Mouse (Mus musculus) retina, adult 2 months (tissue): Measurements from ENCODE around the gene Ufsp1.

Experiments
- DNase-seq: peaks from one replicate; pipeline ENCODE4 v3.0.0-alpha.2; 2012; ENCODE audit warnings: low read depth, low spot score

Ufsp1 gene

GRCm38 (mm10) chr5:137333512-137334174, 39.2 kb downstream of the Ufsp1 start, which contains the start of gene Slc12a9:
Gene Slc12a9 (minus strand): TSS chr5:137333597.
- DNase-seq = peak; percentile 76

- no peak for DNase-seq
Measured at GRCm38 (mm10) chr5:137334317-137334716, 39.9 kb downstream of the Ufsp1 start.

GRCm38 (mm10) chr5:137335066-137335465, 40.6 kb downstream of the Ufsp1 start:
- DNase-seq = no peak

DNA sequence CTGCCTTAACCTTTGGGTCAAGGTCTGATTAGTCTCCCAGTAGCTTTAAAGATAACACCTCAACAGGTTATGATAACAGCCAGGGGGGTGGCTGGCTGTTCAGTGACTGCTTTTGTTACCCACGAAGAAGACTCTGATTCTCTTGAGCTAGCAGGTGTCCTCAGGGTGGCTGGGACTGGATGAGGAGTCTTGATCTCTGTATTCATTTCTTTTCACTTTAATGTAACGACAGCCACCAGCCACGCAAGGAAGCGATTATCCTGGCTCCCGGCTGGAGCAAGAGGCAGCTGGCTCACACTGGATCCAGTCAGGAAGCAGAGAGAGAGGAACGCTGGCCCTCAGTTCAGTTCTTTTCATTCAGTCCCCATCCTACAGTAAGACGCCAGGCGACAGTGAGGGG, 42.8 kb downstream of the Ufsp1 start:
- DNase-seq = no peak

GRCm38 (mm10) chr5:137338256-137338655, 43.8 kb downstream of the Ufsp1 start:
- DNase-seq = peak; percentile 85

DNA sequence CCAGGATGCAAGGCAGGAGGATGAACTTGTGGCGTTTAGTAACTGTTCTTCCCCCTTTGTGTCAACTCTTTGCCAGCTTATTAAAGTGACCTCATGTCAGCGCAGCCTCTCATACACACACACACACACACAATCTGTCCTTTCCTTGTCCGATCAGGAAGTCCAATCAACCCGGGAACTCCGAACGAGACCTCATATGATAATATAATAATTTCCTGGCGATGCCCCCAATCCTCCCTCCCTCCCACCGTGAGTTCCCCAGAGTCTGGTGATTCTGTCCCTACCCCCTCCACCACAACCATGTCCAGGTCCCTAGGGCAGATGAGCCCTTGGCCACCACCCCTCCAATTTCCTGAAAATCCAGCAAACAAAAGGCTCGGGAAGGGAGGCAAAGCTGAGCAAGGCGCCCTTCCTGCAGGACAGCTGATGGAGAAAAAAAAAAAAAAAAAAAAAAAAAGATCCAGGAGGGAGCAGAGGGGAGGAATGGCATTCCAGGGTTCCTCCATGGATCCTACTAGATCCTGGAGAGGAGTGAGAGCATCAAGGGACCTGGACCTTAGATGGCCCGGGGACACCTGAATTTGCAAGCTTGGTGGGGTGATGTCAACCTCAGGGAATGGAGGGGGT, 44.3 kb downstream of the Ufsp1 start:
- no peak for DNase-seq

DNA sequence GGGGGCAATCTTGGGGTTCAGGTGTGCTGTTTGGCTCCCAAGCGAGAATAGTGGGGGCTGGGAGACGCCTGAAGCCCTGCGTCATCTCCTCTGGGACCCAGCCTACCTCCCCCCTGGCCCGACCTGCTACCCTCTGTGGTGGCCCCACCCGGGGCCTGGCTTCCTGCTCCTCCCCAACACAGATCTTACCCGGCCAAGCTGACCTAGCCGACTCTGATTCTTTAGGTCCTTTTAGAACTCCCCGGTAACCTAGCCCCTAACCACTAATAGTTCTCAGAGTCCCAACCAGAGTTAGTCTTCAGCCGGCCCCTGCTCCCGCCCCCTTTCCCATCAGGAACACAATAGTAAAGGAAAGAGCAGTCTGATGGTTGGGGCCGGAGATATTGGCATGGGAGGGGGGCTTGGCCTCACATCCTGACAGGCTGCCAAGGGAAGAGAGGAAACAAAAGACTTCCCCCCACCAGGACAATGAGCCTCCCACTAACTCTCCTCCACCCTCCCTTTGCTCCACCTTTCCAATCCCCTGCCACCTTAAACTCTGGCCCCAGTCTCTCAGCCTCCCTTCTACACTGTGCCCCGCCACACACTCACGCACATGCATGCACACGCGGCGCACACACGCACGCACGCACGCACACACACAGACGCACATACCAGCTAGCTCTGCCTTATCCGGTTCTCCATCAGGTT, 45.0 kb downstream of the Ufsp1 start:
- DNase-seq = no peak

DNA sequence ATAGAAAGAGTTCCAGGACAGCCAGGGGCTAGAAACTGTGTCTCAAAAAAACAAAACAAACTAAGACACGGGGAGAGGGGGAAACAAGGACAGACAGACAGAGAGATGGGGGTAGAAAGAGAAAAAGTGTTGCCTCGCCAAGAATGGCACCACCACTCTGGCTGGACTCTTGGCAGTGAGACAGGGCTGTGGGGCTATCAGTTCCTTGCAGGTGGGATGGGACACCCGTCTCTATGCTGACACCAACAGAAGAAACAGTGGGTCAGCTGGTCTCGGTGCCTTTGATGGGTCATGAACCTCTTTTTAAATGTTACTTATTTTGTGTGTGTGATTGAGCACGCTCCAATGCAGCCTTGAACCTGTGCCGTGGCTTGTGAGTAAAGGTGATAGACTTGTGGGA, 45.8 kb downstream of the Ufsp1 start:
- DNase-seq = no peak

- no peak for DNase-seq
Measured at GRCm38 (mm10) chr5:137342407-137343012, 48.1 kb downstream of the Ufsp1 start.

DNA sequence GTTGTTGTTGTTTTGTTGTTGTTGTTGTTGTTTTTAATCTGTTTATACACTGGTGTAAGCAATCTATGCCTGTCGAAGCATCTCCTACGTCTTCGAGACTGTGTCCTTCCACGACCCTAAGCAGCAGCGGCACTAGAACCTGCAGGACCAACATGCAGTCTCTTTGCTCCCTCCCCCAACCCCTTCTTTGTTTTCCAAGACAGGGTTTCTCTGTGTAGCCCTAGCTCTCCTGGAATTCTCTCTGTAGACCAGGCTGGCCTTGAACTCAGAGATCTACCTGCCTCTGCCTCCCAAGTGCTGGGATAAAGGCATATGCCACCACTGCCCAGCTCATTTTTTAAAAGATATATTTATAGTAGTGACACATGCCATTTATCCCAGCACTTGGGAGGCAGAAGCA, 49.0 kb downstream of the Ufsp1 start:
- no peak for DNase-seq

- DNase-seq = no peak
Measured at GRCm38 (mm10) chr5:137343869-137344268, 49.4 kb downstream of the Ufsp1 start.
